Mouse (Mus musculus): Measurements from ENCODE around the gene Dlx5.

Dlx5 gene

GRCm38 (mm10) chr6:6881638-6882190, at the start of gene Dlx5:
Dlx5 (minus strand) TSS chr6:6882085.
- peak; percentile 32 to 41 for DNase-seq

GRCm38 (mm10) chr6:6931507-6931906, 49.6 kb upstream of the Dlx5 start:
- DNase-seq, result no peak

GRCm38 (mm10) chr6:6930831-6931230, 48.9 kb upstream of the Dlx5 start:
- no peak for DNase-seq

GRCm38 (mm10) chr6:6925264-6925663, 43.4 kb upstream of the Dlx5 start:
- DNase-seq, result no peak

- no peak for DNase-seq
Measured at GRCm38 (mm10) chr6:6917334-6917733, 35.4 kb upstream of the Dlx5 start.

GRCm38 (mm10) chr6:6915526-6915915, 33.6 kb upstream of the Dlx5 start:
- DNase-seq, result no peak

- peak; percentile 62 to 66 for DNase-seq
Measured at GRCm38 (mm10) chr6:6914849-6915525, 33.1 kb upstream of the Dlx5 start.

GRCm38 (mm10) chr6:6914304-6914703, 32.4 kb upstream of the Dlx5 start:
- no peak for DNase-seq

GRCm38 (mm10) chr6:6909586-6909985, 27.7 kb upstream of the Dlx5 start:
- no peak for DNase-seq

- DNase-seq, result peak; percentile 4 to 10
Measured at GRCm38 (mm10) chr6:6890047-6890446, 8.2 kb upstream of the Dlx5 start.

- no peak for DNase-seq
Measured at GRCm38 (mm10) chr6:6886225-6886624, 4.3 kb upstream of the Dlx5 start.

- DNase-seq, result peak; percentile 79 to 80
Measured at GRCm38 (mm10) chr6:6884897-6885296, 3.0 kb upstream of the Dlx5 start.

- DNase-seq, result peak in 1 of 2 experiments; percentile 4
Measured at GRCm38 (mm10) chr6:6882266-6882797, 447 bp upstream of the Dlx5 start.

- no peak for DNase-seq
Measured at GRCm38 (mm10) chr6:6881115-6881637, 709 bp downstream of the Dlx5 start.

GRCm38 (mm10) chr6:6880361-6881114, 1.3 kb downstream of the Dlx5 start:
- DNase-seq, result peak in 1 of 2 experiments; percentile 18

GRCm38 (mm10) chr6:6879371-6880325, 2.2 kb downstream of the Dlx5 start:
- peak in 1 of 2 experiments; percentile 28 for DNase-seq

- no peak for DNase-seq
Measured at GRCm38 (mm10) chr6:6878841-6879291, 3.0 kb downstream of the Dlx5 start.

GRCm38 (mm10) chr6:6877981-6878840, 3.7 kb downstream of the Dlx5 start:
- DNase-seq, result peak in 1 of 2 experiments; percentile 20

GRCm38 (mm10) chr6:6877346-6877910, 4.5 kb downstream of the Dlx5 start:
- peak in 1 of 2 experiments; percentile 1 for DNase-seq

GRCm38 (mm10) chr6:6876731-6877130, 5.2 kb downstream of the Dlx5 start:
- peak in 1 of 2 experiments; percentile 15 for DNase-seq

GRCm38 (mm10) chr6:6876231-6876630, 5.7 kb downstream of the Dlx5 start:
- no peak for DNase-seq

All from cerebellum, postnatal 14 days (tissue).